Mouse (Mus musculus) liver, embryonic 11.5 days (tissue): Measurements from ENCODE around the gene Gopc. TPM values are rescaled to one million over a fixed set of nuclear protein-coding genes. Genes with fewer than 3 reads are reported as not detected.

ENCODE experiments used
- ATAC-seq: fragments of 200-750 bp; cut with Nextera tagmentation; replicated peaks from 2 replicates; pipeline ENCODE4 v1.8.0; 2017; ENCODE audit warnings: moderate number of reproducible peaks, mild to moderate bottlenecking, moderate TSS enrichment, moderate library complexity; ENCODE audit not compliant: low FRiP score
- DNase-seq: peaks from one replicate; pipeline ENCODE4 v3.0.0-alpha.2; 2017; ENCODE audit warnings: low spot score
- H3K27ac ChIP-seq: fragments of 300-500 bp; sonication (generic); 2 replicates; pipeline ENCODE4 v1.5.1; 2014; ENCODE audit warnings: mild to moderate bottlenecking, low read depth, low read length, control low read depth
- H3K27me3 ChIP-seq: fragments of 300-500 bp; sonication (generic); replicated peaks from 2 replicates; pipeline ENCODE4 v1.6.1; 2014; ENCODE audit warnings: low read length, mixed read lengths; ENCODE audit not compliant: control insufficient read depth, insufficient read depth
- H3K36me3 ChIP-seq: fragments of 300-500 bp; sonication (generic); 2 replicates; pipeline ENCODE4 v1.6.1; 2014; ENCODE audit warnings: mild to moderate bottlenecking, low read length, moderate library complexity, mixed read lengths; ENCODE audit not compliant: control insufficient read depth, insufficient read depth
- H3K4me1 ChIP-seq: fragments of 300-500 bp; sonication (generic); replicated peaks from 2 replicates; pipeline ENCODE4 v1.6.1; 2014; ENCODE audit warnings: low read length, mixed read lengths; ENCODE audit not compliant: control insufficient read depth, insufficient read depth
- H3K4me2 ChIP-seq: fragments of 300-500 bp; sonication (generic); 2 replicates; pipeline ENCODE4 v1.6.1; 2014; ENCODE audit warnings: mild to moderate bottlenecking, control low read depth, moderate library complexity
- H3K4me3 ChIP-seq: fragments of 300-500 bp; sonication (generic); 2 replicates; pipeline ENCODE4 v1.5.1; 2014; ENCODE audit warnings: low read depth, low read length, control low read depth
- H3K9ac ChIP-seq: fragments of 300-500 bp; sonication (generic); 2 replicates; pipeline ENCODE4 v1.6.1; 2014; ENCODE audit warnings: low read depth, low read length, control low read depth
- H3K9me3 ChIP-seq: fragments of 300-500 bp; sonication (generic); 2 replicates; pipeline ENCODE4 v1.6.1; 2016; ENCODE audit warnings: low read length, inconsistent platforms, mixed read lengths; ENCODE audit not compliant: control insufficient read depth
- WGBS: fragments of 180-500 bp; shearing (Covaris S2); extraction: QIAGEN DNeasy Blood & Tissue Kit; methylation state at CpG from one replicate; pipeline ENCODE4 v1.1.7; 2014; 5-methylcytosine and 5-hydroxymethylcytosine counted together
- polyA plus RNA-seq: library from polyadenylated mRNA; unstranded; fragments of >200 nt; fragmentation: Nextera tagmentation; extraction: Ambion mirVana; gene quantifications from 2 replicates; pipeline ENCODE4 v1.2.1, GENCODE M21; 2014

Gopc gene
- 9.8 and 11.1 TPM in 2 replicates for polyA plus RNA-seq

DNA sequence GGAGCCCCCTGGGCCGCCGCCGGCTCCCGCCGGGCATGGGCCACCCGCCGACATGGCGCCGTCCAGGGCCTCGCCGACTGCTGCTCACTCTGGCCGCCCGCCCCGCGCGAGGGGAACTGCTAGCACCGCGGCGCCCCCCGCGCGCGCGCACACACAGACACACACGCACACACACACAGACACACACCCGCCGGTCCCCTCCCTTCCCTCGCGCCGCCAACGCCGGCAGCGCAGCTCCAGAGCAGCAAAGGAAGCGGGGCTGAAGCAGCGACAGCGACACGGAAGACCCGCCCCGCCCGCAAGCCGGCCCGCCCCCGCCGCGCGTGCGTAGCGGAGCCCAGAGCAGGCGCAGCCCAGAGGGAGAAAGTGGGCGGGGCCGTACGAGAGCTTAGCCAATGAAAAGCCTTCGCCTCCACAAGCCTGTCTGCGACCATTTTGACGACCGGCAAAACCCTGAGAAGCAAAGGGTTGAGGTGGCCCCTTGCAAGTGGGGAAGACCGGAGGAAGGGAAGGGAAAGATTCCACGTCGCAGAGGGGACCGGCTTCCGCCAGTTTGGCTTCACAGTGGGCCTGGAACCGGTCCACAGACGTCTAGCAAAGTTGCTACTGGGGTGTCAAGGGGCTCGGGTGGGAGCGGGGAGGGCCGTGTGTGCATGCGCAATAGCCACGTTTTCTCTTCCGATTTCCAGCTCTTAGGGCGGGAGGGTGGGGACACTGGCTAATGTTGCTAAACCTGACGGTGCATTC lies at the start of gene Gopc:
TSS of gene Gopc (minus strand) at position 280 of the 747 bp plus-strand sequence.
- WGBS, result under 1% methylated on average over 53 of the region's 71 CpGs
- H3K9ac ChIP-seq, result peak within 1 kb of the TSS; percentile 90
- peak within 1 kb of the TSS; percentile 85 for H3K4me2 ChIP-seq
- peak within 1 kb of the TSS; percentile 82 for H3K27ac ChIP-seq
- no peaks in the 10 kb centered on the region for H3K36me3 ChIP-seq
- peak; percentile 97 for ATAC-seq
- peak; percentile 94 for DNase-seq
- H3K27me3 ChIP-seq, result no peaks in the 10 kb centered on the region
- H3K9me3 ChIP-seq, result no peaks in the 10 kb centered on the region
- peak within 1 kb of the TSS; percentile 89 for H3K4me3 ChIP-seq
- H3K4me1 ChIP-seq, result peaks cover 6% of the 10 kb centered on the region

DNA sequence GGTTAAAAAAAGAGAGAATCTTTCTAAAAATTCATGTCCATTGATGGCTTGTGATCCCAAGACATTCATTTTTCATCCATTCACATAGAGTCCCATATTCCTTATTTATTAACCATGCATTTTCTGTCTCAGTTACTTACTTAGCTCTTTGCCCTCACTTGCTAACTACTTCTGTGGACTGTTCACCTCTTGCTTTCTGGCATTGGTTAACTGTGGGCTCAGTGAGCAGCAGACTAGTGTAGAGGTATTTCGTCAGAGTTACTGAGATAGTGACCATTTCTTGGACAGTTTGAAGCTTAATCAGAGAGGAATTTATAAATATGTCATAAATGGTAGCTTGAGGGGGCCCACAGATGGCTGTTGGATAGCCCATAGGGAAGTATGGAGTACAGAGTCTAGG lies 49.0 kb upstream of the Gopc start:
- no peak overlapping the region for H3K4me3 ChIP-seq
- no peaks in the 10 kb centered on the region for H3K27me3 ChIP-seq
- H3K4me2 ChIP-seq, result no peak overlapping the region
- DNase-seq (no peak), ATAC-seq (no peak)
- peaks cover 21% of the 10 kb centered on the region for H3K36me3 ChIP-seq
- H3K9ac ChIP-seq, result no peak overlapping the region
- WGBS, result 90% methylated on average over 1 of the region's 1 CpGs
- H3K9me3 ChIP-seq, result no peaks in the 10 kb centered on the region
- no peak overlapping the region for H3K27ac ChIP-seq
- no peaks in the 10 kb centered on the region for H3K4me1 ChIP-seq

DNA sequence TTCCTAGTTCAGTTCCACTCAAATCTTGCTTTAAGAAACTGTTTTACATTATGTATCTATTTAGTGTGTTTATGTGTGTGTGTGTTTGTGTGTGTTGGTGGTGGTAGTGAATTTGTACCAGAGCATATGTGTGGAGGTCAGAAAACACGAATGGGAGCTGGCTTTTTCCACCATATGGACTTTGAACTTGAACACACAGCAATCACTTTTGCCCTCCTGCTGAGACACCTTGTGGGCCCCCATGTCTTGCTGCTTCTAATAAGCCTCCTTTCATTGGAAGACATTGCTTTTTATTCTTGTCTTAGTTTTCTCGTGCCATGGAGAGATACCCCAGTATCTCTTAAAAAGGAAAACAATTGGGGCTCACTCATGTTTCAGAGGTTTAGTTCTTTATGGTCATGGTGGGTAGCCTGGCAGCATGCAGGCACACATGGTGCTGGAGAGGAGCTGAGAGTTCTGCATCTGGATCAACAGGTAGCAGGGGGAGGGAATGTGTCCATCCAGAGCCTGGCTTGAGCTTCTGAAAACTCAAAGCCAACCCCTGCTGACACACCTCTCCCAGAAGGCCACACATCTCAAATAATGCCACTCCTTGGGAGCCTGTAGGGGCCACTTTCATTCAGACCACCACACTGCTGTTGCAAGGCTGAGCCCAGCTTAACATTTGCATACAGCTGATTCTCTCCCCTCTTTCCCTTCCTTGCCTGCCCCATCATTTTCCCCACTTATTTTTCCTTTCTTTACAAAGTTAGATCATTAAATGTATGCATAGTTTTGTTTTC lies 45.9 kb upstream of the Gopc start:
- WGBS, result 76% methylated on average over 2 of the region's 2 CpGs
- Histone ChIP-seq H3K9ac (no peak overlapping the region), H3K27me3 (no peaks in the 10 kb centered on the region), H3K4me3 (no peak overlapping the region), H3K4me2 (no peak overlapping the region), H3K4me1 (no peaks in the 10 kb centered on the region), H3K27ac (no peak overlapping the region), H3K36me3 (peaks cover 12% of the 10 kb centered on the region; the same call in 1 of the 2 replicates), H3K9me3 (no peaks in the 10 kb centered on the region)
- ATAC-seq (no peak), DNase-seq (no peak)

DNA sequence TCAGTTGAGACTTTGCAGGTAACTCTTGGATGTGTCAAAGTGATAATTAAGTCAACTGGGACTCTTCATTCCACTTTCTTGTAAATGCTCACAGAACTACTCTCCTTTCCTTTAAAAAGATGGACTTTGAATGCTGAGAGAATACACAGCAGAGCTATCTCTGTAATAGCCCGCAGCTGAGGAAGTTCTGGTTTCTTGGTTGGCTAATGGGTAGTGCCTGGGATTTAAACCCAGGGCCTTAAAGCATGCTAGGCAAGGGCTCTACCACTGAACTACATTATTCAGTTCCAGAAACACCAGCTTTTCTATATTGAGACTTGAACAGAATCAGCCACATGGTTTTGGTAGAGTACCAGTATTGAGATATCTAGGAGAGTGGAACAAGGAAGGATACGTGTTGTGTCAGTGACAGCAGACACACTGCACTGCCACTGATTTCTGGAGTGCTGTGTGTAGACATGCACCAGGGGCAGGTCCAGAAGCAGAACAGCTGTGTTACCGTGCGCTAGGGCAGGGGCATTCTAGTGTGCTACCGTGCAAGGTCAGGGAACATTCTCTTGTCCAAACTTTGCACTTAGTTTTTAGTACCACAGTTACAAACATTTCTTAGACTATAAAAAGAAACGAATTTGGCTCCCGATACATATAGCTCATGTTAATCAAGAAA lies 44.5 kb upstream of the Gopc start:
- H3K4me1 ChIP-seq, result peaks cover 2% of the 10 kb centered on the region; the same call in 1 of the 2 replicates
- no peak overlapping the region for H3K9ac ChIP-seq
- no peaks in the 10 kb centered on the region for H3K9me3 ChIP-seq
- H3K27me3 ChIP-seq, result no peaks in the 10 kb centered on the region
- no peak overlapping the region for H3K4me2 ChIP-seq
- no peak overlapping the region for H3K27ac ChIP-seq
- H3K36me3 ChIP-seq, result peaks cover 12% of the 10 kb centered on the region; the same call in 1 of the 2 replicates
- 85% methylated on average over 7 of the region's 7 CpGs for WGBS
- no peak for DNase-seq
- ATAC-seq, result no peak
- H3K4me3 ChIP-seq, result no peak overlapping the region

DNA sequence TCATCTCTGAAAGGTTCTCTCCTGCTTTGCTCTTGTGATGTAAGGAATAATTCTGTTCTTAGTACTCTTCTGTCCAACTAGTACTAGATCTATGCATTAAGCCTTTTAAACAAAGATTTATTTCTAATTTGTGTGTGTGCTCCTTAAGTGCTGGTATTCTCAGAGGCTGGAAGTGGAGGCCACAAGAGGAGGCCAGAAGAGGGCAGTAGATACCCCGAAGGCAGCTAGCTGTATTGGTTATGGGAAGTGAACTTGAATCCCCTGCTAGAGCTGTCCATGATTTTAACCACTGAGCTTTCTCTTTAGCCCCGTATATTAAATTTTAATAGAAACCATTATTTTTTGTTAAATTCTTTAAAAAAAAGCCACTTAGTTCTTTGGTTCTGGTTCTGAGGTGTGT lies 41.2 kb upstream of the Gopc start:
- Histone ChIP-seq H3K4me2 (no peak overlapping the region), H3K9me3 (no peaks in the 10 kb centered on the region), H3K27ac (no peak overlapping the region), H3K27me3 (no peaks in the 10 kb centered on the region), H3K36me3 (no peaks in the 10 kb centered on the region), H3K9ac (no peak overlapping the region), H3K4me1 (peaks cover 15% of the 10 kb centered on the region), H3K4me3 (no peak overlapping the region)
- no peak for DNase-seq
- 67% methylated on average over 2 of the region's 2 CpGs for WGBS
- ATAC-seq, result no peak

DNA sequence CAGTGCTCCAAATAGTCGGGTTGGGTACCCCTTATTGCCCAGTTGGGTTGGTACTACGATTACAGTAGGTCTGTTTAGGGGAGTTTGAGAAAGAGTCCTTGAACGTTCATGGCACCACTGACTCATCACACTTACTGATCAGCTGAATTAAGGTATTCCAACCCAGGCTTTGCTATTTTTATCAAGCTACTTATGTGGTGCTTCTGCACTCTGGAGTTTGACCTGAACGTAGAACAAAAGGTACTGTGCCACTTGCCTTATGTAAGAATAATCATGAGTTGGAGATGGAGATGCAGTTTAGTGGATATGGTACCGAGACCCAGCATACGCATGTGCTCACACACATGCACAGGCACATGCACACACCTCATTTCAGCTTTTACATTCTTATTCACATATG lies 39.8 kb upstream of the Gopc start:
- no peak overlapping the region for H3K9ac ChIP-seq
- no peak overlapping the region for H3K27ac ChIP-seq
- ATAC-seq, result no peak
- peaks cover 16% of the 10 kb centered on the region for H3K4me1 ChIP-seq
- WGBS, result 85% methylated on average over 6 of the region's 6 CpGs
- H3K36me3 ChIP-seq, result no peaks in the 10 kb centered on the region
- no peak overlapping the region for H3K4me2 ChIP-seq
- DNase-seq, result no peak
- no peaks in the 10 kb centered on the region for H3K27me3 ChIP-seq
- H3K4me3 ChIP-seq, result no peak overlapping the region
- no peaks in the 10 kb centered on the region for H3K9me3 ChIP-seq

DNA sequence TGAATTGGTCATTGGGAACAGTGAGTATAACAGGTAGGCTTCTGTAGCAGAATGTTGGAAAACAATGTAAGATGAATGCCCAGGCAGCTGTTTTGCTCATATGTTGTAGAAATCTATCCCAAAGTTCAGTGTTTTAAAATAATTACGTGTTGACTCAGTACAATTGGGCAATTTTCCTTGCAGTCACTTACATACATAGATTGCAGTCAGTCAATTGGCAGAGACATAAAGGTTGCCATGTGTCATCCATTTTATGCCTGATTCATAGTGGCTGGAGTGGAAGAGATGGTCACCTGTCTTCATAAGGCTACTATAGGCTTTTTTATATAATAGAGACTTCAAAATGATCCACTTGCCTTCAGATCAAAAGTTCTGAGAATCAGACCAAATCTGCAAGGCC lies 38.6 kb upstream of the Gopc start:
- Histone ChIP-seq H3K27ac (no peak overlapping the region), H3K9ac (no peak overlapping the region), H3K4me2 (no peak overlapping the region), H3K4me1 (peaks cover 18% of the 10 kb centered on the region), H3K36me3 (no peaks in the 10 kb centered on the region), H3K9me3 (no peaks in the 10 kb centered on the region), H3K4me3 (no peak overlapping the region), H3K27me3 (no peaks in the 10 kb centered on the region)
- WGBS, result 85% methylated on average over 1 of the region's 1 CpGs
- ATAC-seq (no peak), DNase-seq (no peak)

DNA sequence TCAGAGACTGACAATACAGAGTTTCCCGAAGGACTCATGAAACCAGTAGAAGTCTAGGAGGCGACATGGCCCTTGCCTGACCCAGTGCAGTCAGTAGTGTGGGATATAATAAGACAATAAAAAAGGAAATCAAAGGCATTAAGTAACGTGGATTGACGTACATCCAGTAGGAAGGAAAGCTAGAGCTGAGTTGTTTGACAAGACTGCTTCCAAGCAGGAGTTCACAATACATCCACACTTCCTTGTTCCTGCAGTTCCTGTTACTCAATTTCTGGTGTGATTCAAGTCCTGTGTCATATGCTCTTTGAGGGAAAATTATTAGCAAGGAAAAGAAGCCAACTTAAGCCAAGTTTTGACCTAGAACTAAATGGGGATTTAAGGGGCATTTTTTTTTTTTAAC lies 37.5 kb upstream of the Gopc start:
- H3K4me3 ChIP-seq, result peak overlapping the region; percentile 99
- H3K27ac ChIP-seq, result no peak overlapping the region
- no peak overlapping the region for H3K9ac ChIP-seq
- no peaks in the 10 kb centered on the region for H3K36me3 ChIP-seq
- H3K4me1 ChIP-seq, result peaks cover 18% of the 10 kb centered on the region
- H3K27me3 ChIP-seq, result no peaks in the 10 kb centered on the region
- 75% methylated on average over 4 of the region's 4 CpGs for WGBS
- DNase-seq (no peak), ATAC-seq (no peak)
- no peaks in the 10 kb centered on the region for H3K9me3 ChIP-seq
- H3K4me2 ChIP-seq, result peak overlapping the region; percentile 90
